Comparison of ENCODE assay signal across 12 mouse cellular contexts in genomic region chr4:70553888-70554287, GRCm38 (mm10).
"Had no signal": no experiment of that assay in that cellular context is flagged by ENCODE, and none has a peak within 500 bp of the region (broad histone marks: within the 10 kb centered on the region; RNA-seq: fewer than 3 reads in every experiment).

No protein-coding gene starts in this region.

- ATAC-seq: lung, postnatal 0 days; midbrain, embryonic 13.5 days; midbrain, embryonic 16.5 days had no signal

- DNase-seq: kidney, adult 8-10 months; layer of hippocampus, adult 9-11 months; liver, embryonic 13.5 days; lung, embryonic 14.5 days; retina, postnatal 1 day; right cerebral cortex, postnatal 25 days; spleen, adult 18-20 months; thymus, adult 18-20 months; thymus, postnatal 36 days had no signal
